Mouse (Mus musculus): Measurements from ENCODE around the gene Srxn1. TPM values are rescaled to one million over a fixed set of nuclear protein-coding genes. Genes with fewer than 3 reads are reported as not detected.

Gene Srxn1
- total and polyA plus RNA-seq, 2 experiments from 2014 or later = 24.5 to 24.8 TPM

- 0 out of 2 replicates have a peak, but pooled peaks cover 3% of the 10 kb centered on the region for H3K4me1 ChIP-seq (ENCODE audit: insufficient read depth, low read length)
- peak within 1 kb of the TSS; percentile 48 for H3K4me2 ChIP-seq (ENCODE audit: low read depth, low read length, poor library complexity, severe bottlenecking)
- WGBS = under 1% methylated on average over 106 of the region's 118 CpGs
- no peak for TF ChIP-seq CTCF (IDR thresholded peaks at IDR 0.05)
- H3K36me3 ChIP-seq (ENCODE audit: insufficient read depth, low read length) = no peaks in the 10 kb centered on the region
- DNase-seq (ENCODE audit: low spot score) (peak; percentile 35), ATAC-seq (ENCODE audit: low FRiP score) (peak; percentile 58; the same call in 1 of the 2 replicates)
- no peak within 1 kb of the TSS for H3K27ac ChIP-seq (ENCODE audit: low read depth, low read length)
- H3K9me3 ChIP-seq (ENCODE audit: low read length) = no peaks in the 10 kb centered on the region
- 0 out of 2 replicates have a peak within 1 kb of the TSS, but pooled peaks have one; percentile 42 for H3K9ac ChIP-seq (replicated peaks; ENCODE audit: low read length, poor library complexity, severe bottlenecking)
- H3K27me3 ChIP-seq (ENCODE audit: insufficient read depth, low read length) = peaks cover 34% of the 10 kb centered on the region
- H3K4me3 ChIP-seq (ENCODE audit: low read depth, low read length) = peak within 1 kb of the TSS; percentile 38
Measured at GRCm38 (mm10) chr2:152143279-152144157, 38.2 kb downstream of the Srxn1 start, which contains the start of gene Tcf15. Gene Tcf15 (plus strand): TSS chr2:152143561.

- Histone ChIP-seq H3K36me3 (ENCODE audit: insufficient read depth, low read length) (no peaks in the 10 kb centered on the region), H3K9ac (replicated peaks; ENCODE audit: low read length, poor library complexity, severe bottlenecking) (0 out of 2 replicates have a peak overlapping the region, but pooled peaks have one; percentile 42), H3K9me3 (ENCODE audit: low read length) (no peaks in the 10 kb centered on the region), H3K4me2 (ENCODE audit: low read depth, low read length, poor library complexity, severe bottlenecking) (peak overlapping the region; percentile 48), H3K4me1 (ENCODE audit: insufficient read depth, low read length) (0 out of 2 replicates have a peak, but pooled peaks cover 3% of the 10 kb centered on the region), H3K4me3 (ENCODE audit: low read depth, low read length) (peak overlapping the region; percentile 38), H3K27me3 (ENCODE audit: insufficient read depth, low read length) (peaks cover 34% of the 10 kb centered on the region), H3K27ac (ENCODE audit: low read depth, low read length) (no peak overlapping the region)
- no peak for TF ChIP-seq CTCF (IDR thresholded peaks at IDR 0.05)
- ATAC-seq (ENCODE audit: low FRiP score) (no peak), DNase-seq (ENCODE audit: low spot score) (no peak)
- 25% methylated on average over 9 of the region's 9 CpGs for WGBS
Measured at GRCm38 (mm10) chr2:152144158-152144450, 38.8 kb downstream of the Srxn1 start.

GRCm38 (mm10) chr2:152144501-152144900 lies 39.2 kb downstream of the Srxn1 start:
- no peak for ATAC-seq (ENCODE audit: low FRiP score)
- peak overlapping the region; percentile 38; the same call in 1 of the 2 replicates for H3K4me3 ChIP-seq (ENCODE audit: low read depth, low read length)
- no peak for TF ChIP-seq CTCF (IDR thresholded peaks at IDR 0.05)
- no peaks in the 10 kb centered on the region for H3K36me3 ChIP-seq (ENCODE audit: insufficient read depth, low read length)
- H3K27ac ChIP-seq (ENCODE audit: low read depth, low read length) = no peak overlapping the region
- H3K4me2 ChIP-seq (ENCODE audit: low read depth, low read length, poor library complexity, severe bottlenecking) = peak overlapping the region; percentile 48; the same call in 1 of the 2 replicates
- no peaks in the 10 kb centered on the region for H3K9me3 ChIP-seq (ENCODE audit: low read length)
- DNase-seq (ENCODE audit: low spot score) = no peak
- 78% methylated on average over 5 of the region's 5 CpGs for WGBS
- peaks cover 34% of the 10 kb centered on the region for H3K27me3 ChIP-seq (ENCODE audit: insufficient read depth, low read length)
- 0 out of 2 replicates have a peak, but pooled peaks cover 3% of the 10 kb centered on the region for H3K4me1 ChIP-seq (ENCODE audit: insufficient read depth, low read length)
- H3K9ac ChIP-seq (replicated peaks; ENCODE audit: low read length, poor library complexity, severe bottlenecking) = no peak overlapping the region

GRCm38 (mm10) chr2:152145711-152146110 lies 40.4 kb downstream of the Srxn1 start:
- no peak for DNase-seq (ENCODE audit: low spot score)
- TF ChIP-seq CTCF (IDR thresholded peaks at IDR 0.05) = no peak

GRCm38 (mm10) chr2:152147079-152147478 lies 41.8 kb downstream of the Srxn1 start:
- Histone ChIP-seq H3K4me2 (ENCODE audit: low read depth, low read length, poor library complexity, severe bottlenecking) (no peak overlapping the region), H3K36me3 (ENCODE audit: insufficient read depth, low read length) (no peaks in the 10 kb centered on the region), H3K4me1 (ENCODE audit: insufficient read depth, low read length) (0 out of 2 replicates have a peak, but pooled peaks cover 3% of the 10 kb centered on the region), H3K9me3 (ENCODE audit: low read length) (no peaks in the 10 kb centered on the region), H3K27me3 (ENCODE audit: insufficient read depth, low read length) (peaks cover 32% of the 10 kb centered on the region), H3K27ac (ENCODE audit: low read depth, low read length) (no peak overlapping the region), H3K4me3 (ENCODE audit: low read depth, low read length) (no peak overlapping the region), H3K9ac (replicated peaks; ENCODE audit: low read length, poor library complexity, severe bottlenecking) (no peak overlapping the region)
- 63% methylated on average over 3 of the region's 3 CpGs for WGBS
- no peak for TF ChIP-seq CTCF (IDR thresholded peaks at IDR 0.05)
- DNase-seq (ENCODE audit: low spot score) (no peak), ATAC-seq (ENCODE audit: low FRiP score) (no peak)

More at GRCm38 (mm10) chr2:152145711-152146110, 40.4 kb downstream of the Srxn1 start:
- 54% methylated on average over 2 of the region's 2 CpGs for WGBS
- Histone ChIP-seq H3K9me3 (ENCODE audit: low read length) (no peaks in the 10 kb centered on the region), H3K4me2 (ENCODE audit: low read depth, low read length, poor library complexity, severe bottlenecking) (no peak overlapping the region), H3K27ac (ENCODE audit: low read depth, low read length) (no peak overlapping the region), H3K4me1 (ENCODE audit: insufficient read depth, low read length) (0 out of 2 replicates have a peak, but pooled peaks cover 3% of the 10 kb centered on the region), H3K36me3 (ENCODE audit: insufficient read depth, low read length) (no peaks in the 10 kb centered on the region), H3K9ac (replicated peaks; ENCODE audit: low read length, poor library complexity, severe bottlenecking) (no peak overlapping the region), H3K4me3 (ENCODE audit: low read depth, low read length) (no peak overlapping the region), H3K27me3 (ENCODE audit: insufficient read depth, low read length) (peaks cover 34% of the 10 kb centered on the region)
- no peak for ATAC-seq (ENCODE audit: low FRiP score)

- no peak for DNase-seq (ENCODE audit: low spot score)
- Histone ChIP-seq H3K4me2 (ENCODE audit: low read depth, low read length, poor library complexity, severe bottlenecking) (no peak overlapping the region), H3K9ac (replicated peaks; ENCODE audit: low read length, poor library complexity, severe bottlenecking) (no peak overlapping the region), H3K27me3 (ENCODE audit: insufficient read depth, low read length) (peaks cover 22% of the 10 kb centered on the region), H3K36me3 (ENCODE audit: insufficient read depth, low read length) (no peaks in the 10 kb centered on the region), H3K4me1 (ENCODE audit: insufficient read depth, low read length) (0 out of 2 replicates have a peak, but pooled peaks cover 3% of the 10 kb centered on the region), H3K4me3 (ENCODE audit: low read depth, low read length) (no peak overlapping the region), H3K27ac (ENCODE audit: low read depth, low read length) (no peak overlapping the region), H3K9me3 (ENCODE audit: low read length) (no peaks in the 10 kb centered on the region)
- no peak for ATAC-seq (ENCODE audit: low FRiP score)
- TF ChIP-seq CTCF (IDR thresholded peaks at IDR 0.05) = no peak
- 92% methylated on average over 9 of the region's 9 CpGs for WGBS
Measured at GRCm38 (mm10) chr2:152148675-152149074, 43.4 kb downstream of the Srxn1 start.

All from midbrain, postnatal 0 days (tissue).